Mouse (Mus musculus) erythroblast, embryonic 14.5 days (primary cell): ENCODE results near the gene Zfp52.

Experiments used
- GATA1 ChIP-seq: IDR thresholded peaks from 2 replicates; pipeline ENCODE4 v1.6.1; 2012; ENCODE audit warnings: low read length, inconsistent platforms, mixed read lengths
- TAL1 ChIP-seq: IDR thresholded peaks from 3 replicates; pipeline ENCODE4 v1.6.1; 2012; ENCODE audit warnings: low read length, inconsistent platforms, mixed read lengths

DNA sequence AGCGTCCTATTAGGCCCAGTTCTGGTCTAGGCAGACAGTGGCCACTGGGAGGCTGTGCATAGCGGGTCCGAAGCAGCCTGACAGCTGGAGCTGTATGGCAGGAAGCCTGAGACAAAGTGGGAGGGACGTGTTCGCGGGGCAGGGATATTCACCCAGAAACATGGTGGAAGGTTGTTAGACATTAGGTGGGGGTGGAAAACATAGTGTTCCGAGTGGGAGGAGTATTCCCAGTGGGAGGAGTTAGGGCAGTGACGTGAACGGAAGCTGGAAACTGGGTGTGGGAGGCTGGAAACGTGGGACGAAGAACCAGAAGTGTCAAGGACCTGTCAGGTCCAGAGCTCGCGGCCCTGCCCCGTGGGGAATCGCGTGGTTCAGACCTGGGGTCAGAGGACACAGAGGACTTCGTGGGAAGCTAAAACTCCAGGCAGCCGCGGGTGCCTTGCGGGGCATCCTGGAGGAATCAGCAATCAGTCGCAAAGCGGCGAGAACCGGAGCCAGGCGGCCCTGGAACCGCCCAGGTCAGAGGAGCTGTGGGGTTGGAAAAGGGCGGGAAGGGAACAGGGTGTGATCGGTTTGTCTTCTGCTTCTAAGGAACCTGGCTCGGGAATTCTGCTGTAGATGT lies 31.5 kb downstream of the Zfp52 start, which contains the start of gene Zfp948:
- TF ChIP-seq GATA1 (no peak), TAL1 (no peak)
